Mouse (Mus musculus) myocyte (in vitro differentiated cells): Measurements from ENCODE around the gene Cul3. TPM values are rescaled to one million over a fixed set of nuclear protein-coding genes. Genes with fewer than 3 reads are reported as not detected.

Experiments
- H3K27me3 ChIP-seq: one replicate; pipeline ENCODE4 v1.6.1; 2011; ENCODE audit not compliant: control insufficient read depth, insufficient read depth, insufficient read length
- H3K36me3 ChIP-seq: one replicate; pipeline ENCODE4 v1.6.1; 2011; ENCODE audit not compliant: control insufficient read depth, insufficient read depth
- H3K4me2 ChIP-seq: one replicate; pipeline ENCODE4 v1.6.1; 2011; ENCODE audit warnings: low read depth, control low read depth
- H3K4me3 ChIP-seq: one replicate; pipeline ENCODE4 v1.5.1; 2011; ENCODE audit warnings: mild to moderate bottlenecking, control low read depth, moderate library complexity
- H3K79me2 ChIP-seq: one replicate; pipeline ENCODE4 v1.6.1; 2011; ENCODE audit not compliant: control insufficient read depth, insufficient read depth
- H3ac ChIP-seq: one replicate; pipeline ENCODE4 v1.6.1; 2011; ENCODE audit not compliant: control insufficient read depth, insufficient read length
- CEBPB ChIP-seq: IDR thresholded peaks from 2 replicates; pipeline ENCODE4 v1.6.1; 2011; ENCODE audit warnings: mild to moderate bottlenecking, moderate library complexity; ENCODE audit not compliant: poor library complexity, insufficient read depth, severe bottlenecking
- E2F4 ChIP-seq: IDR thresholded peaks from one replicate; pipeline ENCODE4 v1.6.1; 2011; ENCODE audit warnings: mild to moderate bottlenecking, control low read depth, moderate library complexity; ENCODE audit not compliant: insufficient read depth
- MAX ChIP-seq: IDR thresholded peaks from one replicate; pipeline ENCODE4 v1.6.1; 2011; ENCODE audit warnings: low read depth, mild to moderate bottlenecking, control low read depth
- MYOD1 ChIP-seq, 3 experiments: IDR thresholded peaks; one replicate each; pipeline ENCODE4 v1.6.1; 2011; ENCODE audit warnings: control low read depth in 2 of 3, low read depth in 2 of 3, mild to moderate bottlenecking in 2 of 3, moderate library complexity in 1 of 3; ENCODE audit not compliant: insufficient read length in 2 of 3, control insufficient read depth in 1 of 3
- MYOG ChIP-seq, 3 experiments: IDR thresholded peaks; one replicate each; pipeline ENCODE4 v1.6.1; 2011; ENCODE audit warnings: control low read depth in 2 of 3, low read depth in 2 of 3, mild to moderate bottlenecking in 2 of 3; ENCODE audit not compliant: insufficient read length in 2 of 3, control insufficient read depth in 1 of 3, insufficient read depth in 1 of 3
- POLR2A ChIP-seq: IDR thresholded peaks from one replicate; pipeline ENCODE4 v1.6.1; 2011; ENCODE audit warnings: low read depth, mild to moderate bottlenecking, control low read depth, moderate library complexity; ENCODE audit not compliant: insufficient read length
- POLR2AphosphoS2 ChIP-seq: IDR thresholded peaks from one replicate; pipeline ENCODE4 v1.6.1; 2011; ENCODE audit warnings: low read depth, control low read depth; ENCODE audit not compliant: insufficient read length
- REST ChIP-seq: IDR thresholded peaks from one replicate; pipeline ENCODE4 v1.6.1; 2011; ENCODE audit warnings: mild to moderate bottlenecking, control low read depth, moderate library complexity; ENCODE audit not compliant: insufficient read depth, insufficient read length
- SRF ChIP-seq: IDR thresholded peaks from one replicate; pipeline ENCODE4 v1.6.1; 2011; ENCODE audit warnings: low read depth; ENCODE audit not compliant: control insufficient read depth, insufficient read length
- TCF12 ChIP-seq: IDR thresholded peaks from one replicate; pipeline ENCODE4 v1.6.1; 2011; ENCODE audit warnings: mild to moderate bottlenecking, control low read depth; ENCODE audit not compliant: poor library complexity, insufficient read depth, severe bottlenecking
- TCF3 ChIP-seq: IDR thresholded peaks from one replicate; pipeline ENCODE4 v1.6.1; 2011; ENCODE audit warnings: low read depth, control low read depth; ENCODE audit not compliant: insufficient read length
- USF1 ChIP-seq: IDR thresholded peaks from one replicate; pipeline ENCODE4 v1.6.1; 2011; ENCODE audit warnings: low read depth, mild to moderate bottlenecking, control low read depth, moderate library complexity
- polyA plus RNA-seq: library from polyadenylated mRNA; unstranded; fragments of >200 nt; fragmentation: generic; extraction: Trizol; gene quantifications from one replicate; pipeline ENCODE4 v1.2.1, GENCODE M21; 2012; ENCODE audit warnings: missing spikeins

The Cul3 gene
- polyA plus RNA-seq, result 36.2 TPM

DNA sequence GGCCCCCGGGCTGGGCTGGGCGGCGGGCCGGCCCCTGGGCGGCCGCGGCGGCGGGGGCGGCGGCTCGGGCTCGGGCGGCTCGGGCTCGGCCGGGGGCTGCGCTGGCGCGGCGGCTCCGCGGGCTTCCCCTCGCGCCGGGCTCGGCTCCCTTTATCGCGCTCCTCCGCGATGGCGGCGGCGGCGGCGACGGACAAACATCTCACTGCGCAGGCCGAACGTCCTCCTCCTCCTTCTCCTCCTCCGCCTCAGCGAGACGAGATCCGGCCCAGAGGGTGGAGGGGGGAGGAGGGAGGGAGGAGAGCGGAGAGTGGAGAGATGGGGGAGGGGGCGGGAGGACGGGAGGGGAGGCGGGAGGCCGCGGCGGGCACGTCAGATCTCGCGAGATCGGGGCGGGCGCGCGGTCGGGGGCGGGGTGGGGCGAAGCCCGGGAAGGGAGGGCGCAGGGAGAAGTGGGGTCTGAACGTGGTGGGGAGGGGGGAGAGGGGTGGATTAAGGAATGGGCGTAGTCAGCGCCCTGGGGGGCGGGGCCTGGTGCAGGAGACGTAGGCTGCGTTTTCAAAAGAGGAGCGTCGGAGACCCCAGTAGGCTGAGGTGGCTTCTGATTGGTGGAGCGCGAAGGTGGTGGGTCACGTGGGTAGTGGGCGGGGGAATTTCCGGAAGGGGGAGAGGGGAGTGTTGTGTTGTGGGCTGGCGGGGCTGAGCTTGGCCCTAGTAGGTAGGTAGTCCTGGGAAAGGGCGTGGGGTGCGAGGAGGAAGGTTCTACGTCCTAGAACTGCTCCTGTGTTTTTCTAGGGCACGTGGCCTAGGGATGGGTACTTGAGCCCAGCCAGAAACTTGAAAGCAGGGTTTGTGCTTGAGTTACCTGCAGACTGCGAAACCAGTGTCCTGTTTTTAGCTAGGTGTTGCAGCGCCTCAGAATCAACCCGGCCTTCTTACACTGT lies at the start of gene Cul3:
Gene Cul3 (minus strand): TSS at position 45 of the 941 bp plus-strand sequence.
- Histone ChIP-seq H3K4me3 (peak within 1 kb of the TSS; percentile 82), H3K36me3 (no peaks in the 10 kb centered on the region), H3K79me2 (peaks cover 41% of the 10 kb centered on the region), H3ac (peak within 1 kb of the TSS; percentile 99), H3K4me2 (peak within 1 kb of the TSS; percentile 89), H3K27me3 (no peaks in the 10 kb centered on the region)
- peak; percentile 20 for TF ChIP-seq E2F4
- TF ChIP-seq SRF, result no peak
- TF ChIP-seq POLR2AphosphoS2, result peak; percentile 93
- TF ChIP-seq MYOG (IDR thresholded peaks at IDR 0.05; ENCODE audit: control insufficient read depth in 1 of 3, insufficient read depth in 1 of 3, insufficient read length in 2 of 3, low read depth in 2 of 3), result no peak
- TF ChIP-seq MYOD1 (IDR thresholded peaks at IDR 0.05; ENCODE audit: control insufficient read depth in 1 of 3, insufficient read length in 2 of 3, low read depth in 2 of 3), result peak in 1 of 3 experiments; percentile 4
- no peak for TF ChIP-seq MAX
- TF ChIP-seq POLR2A, result peak; percentile 90
- no peak for TF ChIP-seq TCF3
- TF ChIP-seq REST, result peak; percentile 28
- peak; percentile 97 for TF ChIP-seq USF1
- TF ChIP-seq CEBPB, result no peak
- TF ChIP-seq TCF12, result no peak

DNA sequence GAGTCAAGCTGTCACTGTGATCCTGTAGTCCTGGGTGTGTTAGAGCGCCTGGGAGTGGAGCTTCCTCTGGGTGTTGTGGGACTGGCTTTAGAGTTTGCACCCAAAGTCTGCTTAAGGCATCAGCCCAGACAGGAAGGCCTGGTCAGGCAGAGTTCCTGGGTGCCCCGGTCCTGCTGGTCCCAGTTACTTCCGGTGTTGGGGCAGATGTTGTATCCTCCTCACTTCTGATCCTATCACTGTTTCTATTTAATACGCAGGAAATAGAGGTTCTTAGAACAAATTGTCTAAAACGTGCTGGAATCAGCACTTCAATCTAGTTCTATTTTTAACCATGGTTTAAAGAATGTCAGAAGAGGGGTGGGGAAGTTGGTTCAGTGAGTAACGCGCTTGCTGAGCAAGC lies 49.2 kb upstream of the Cul3 start:
- Histone ChIP-seq H3K36me3 (no peaks in the 10 kb centered on the region), H3ac (no peak overlapping the region), H3K4me3 (no peak overlapping the region), H3K79me2 (no peaks in the 10 kb centered on the region), H3K27me3 (no peaks in the 10 kb centered on the region), H3K4me2 (no peak overlapping the region)
- TF ChIP-seq POLR2AphosphoS2 (no peak), POLR2A (no peak), CEBPB (no peak), TCF12 (no peak), MYOD1 (IDR thresholded peaks at IDR 0.05; ENCODE audit: control insufficient read depth in 1 of 3, insufficient read length in 2 of 3, low read depth in 2 of 3) (no peak), REST (no peak), USF1 (no peak), MAX (no peak), SRF (no peak), E2F4 (no peak), MYOG (IDR thresholded peaks at IDR 0.05; ENCODE audit: control insufficient read depth in 1 of 3, insufficient read depth in 1 of 3, insufficient read length in 2 of 3, low read depth in 2 of 3) (no peak), TCF3 (no peak)

DNA sequence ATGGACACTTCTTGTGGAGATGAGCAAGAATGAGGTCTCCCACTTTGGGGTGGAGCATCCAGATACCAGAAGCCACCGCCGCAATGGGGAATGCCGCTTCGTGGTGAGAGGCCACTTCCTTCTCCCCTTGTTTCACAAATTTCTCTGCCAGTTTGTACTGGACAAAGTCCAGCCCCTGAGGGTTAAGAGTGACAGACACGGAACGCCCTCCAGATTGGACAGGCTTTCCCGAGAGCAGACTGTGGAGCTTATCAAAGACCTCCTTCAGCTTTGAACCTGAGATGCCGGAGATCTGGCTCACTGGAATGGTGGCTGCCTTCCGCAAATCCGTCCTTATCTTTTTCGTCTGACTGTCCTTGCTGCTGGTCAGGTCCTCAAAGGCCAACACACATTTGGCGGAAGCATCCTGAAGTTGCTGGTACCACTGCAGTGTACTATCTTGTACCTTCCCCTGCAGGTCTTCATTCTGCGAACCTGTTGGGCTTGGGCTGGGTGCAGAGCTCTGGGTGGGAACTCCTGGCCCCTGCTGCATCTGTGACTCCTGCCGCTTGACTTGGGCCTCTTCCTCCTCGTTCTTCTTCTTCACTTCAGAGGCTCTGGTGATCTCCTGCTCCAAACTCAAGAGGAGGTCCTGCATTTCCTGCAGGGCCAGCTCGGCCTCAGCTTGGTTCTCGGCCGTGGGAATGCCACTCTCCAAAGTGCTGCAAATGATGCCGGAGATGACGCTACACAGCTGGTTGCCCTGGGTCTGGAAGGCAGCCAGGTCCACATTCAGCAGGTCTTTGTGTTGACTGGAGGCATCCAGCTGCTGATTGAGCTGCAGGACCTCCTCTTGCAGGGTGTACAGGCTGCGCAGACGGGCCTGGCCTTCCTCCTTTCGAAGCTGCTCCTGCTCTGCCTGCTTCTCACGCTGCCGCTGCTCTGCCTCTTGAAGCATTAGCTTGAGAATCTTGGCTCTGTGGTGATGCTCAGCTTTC lies 43.6 kb upstream of the Cul3 start:
- Histone ChIP-seq H3K4me2 (no peak overlapping the region), H3K79me2 (no peaks in the 10 kb centered on the region), H3K27me3 (no peaks in the 10 kb centered on the region), H3K36me3 (no peaks in the 10 kb centered on the region), H3ac (no peak overlapping the region), H3K4me3 (no peak overlapping the region)
- TF ChIP-seq REST (no peak), MYOD1 (IDR thresholded peaks at IDR 0.05; ENCODE audit: control insufficient read depth in 1 of 3, insufficient read length in 2 of 3, low read depth in 2 of 3) (no peak), USF1 (no peak), TCF3 (no peak), MAX (no peak), E2F4 (no peak), POLR2AphosphoS2 (no peak), SRF (no peak), TCF12 (no peak), MYOG (IDR thresholded peaks at IDR 0.05; ENCODE audit: control insufficient read depth in 1 of 3, insufficient read depth in 1 of 3, insufficient read length in 2 of 3, low read depth in 2 of 3) (no peak), CEBPB (no peak)

DNA sequence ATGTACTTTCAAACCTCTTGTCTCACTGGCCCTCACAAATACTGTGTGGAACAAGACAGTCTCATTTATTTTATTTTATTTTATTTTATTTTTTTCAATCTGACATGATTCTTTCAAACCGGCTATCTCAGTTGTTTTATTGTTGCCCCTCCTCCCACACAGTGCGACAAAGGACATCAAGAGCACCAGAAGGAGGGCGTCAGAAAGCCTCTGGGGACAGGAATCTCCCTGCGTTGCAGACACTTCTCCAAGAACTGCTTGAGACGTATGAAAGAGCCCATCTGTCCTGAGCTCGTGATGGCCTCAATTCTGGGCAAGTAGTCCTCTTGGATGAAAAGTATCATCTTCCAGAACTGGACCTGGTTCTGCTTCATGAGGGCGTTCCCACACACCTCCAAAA lies 42.6 kb upstream of the Cul3 start:
- Histone ChIP-seq H3ac (no peak overlapping the region), H3K4me2 (no peak overlapping the region), H3K79me2 (no peaks in the 10 kb centered on the region), H3K27me3 (no peaks in the 10 kb centered on the region), H3K4me3 (no peak overlapping the region), H3K36me3 (no peaks in the 10 kb centered on the region)
- no peak for TF ChIP-seq POLR2AphosphoS2
- TF ChIP-seq E2F4, result no peak
- TF ChIP-seq USF1, result no peak
- TF ChIP-seq CEBPB, result no peak
- TF ChIP-seq POLR2A, result no peak
- no peak for TF ChIP-seq REST
- no peak for TF ChIP-seq MAX
- TF ChIP-seq SRF, result no peak
- no peak for TF ChIP-seq TCF12
- no peak for TF ChIP-seq MYOG (IDR thresholded peaks at IDR 0.05; ENCODE audit: control insufficient read depth in 1 of 3, insufficient read depth in 1 of 3, insufficient read length in 2 of 3, low read depth in 2 of 3)
- TF ChIP-seq MYOD1 (IDR thresholded peaks at IDR 0.05; ENCODE audit: control insufficient read depth in 1 of 3, insufficient read length in 2 of 3, low read depth in 2 of 3), result no peak
- TF ChIP-seq TCF3, result no peak
